Mouse (Mus musculus): ENCODE results near the gene Ccdc91.

The Ccdc91 gene

GRCm38 (mm10) chr6:147475727-147476613, at the start of gene Ccdc91:
Gene Ccdc91, plus strand, starts transcription at chr6:147475828.
- DNase-seq (ENCODE audit: low spot score in 2 of 2) = peak; percentile 91

GRCm38 (mm10) chr6:147426927-147427487, 48.6 kb upstream of the Ccdc91 start:
- no peak for DNase-seq (ENCODE audit: low spot score in 2 of 2)

GRCm38 (mm10) chr6:147455775-147456174, 19.9 kb upstream of the Ccdc91 start:
- DNase-seq (ENCODE audit: low spot score in 2 of 2) = peak in 1 of 2 experiments; percentile 7

- DNase-seq (ENCODE audit: low spot score in 2 of 2) = no peak
Measured at GRCm38 (mm10) chr6:147458637-147459301, 16.9 kb upstream of the Ccdc91 start.

GRCm38 (mm10) chr6:147470016-147470415, 5.6 kb upstream of the Ccdc91 start:
- DNase-seq (ENCODE audit: low spot score in 2 of 2) = no peak

GRCm38 (mm10) chr6:147481141-147481540, 5.5 kb downstream of the Ccdc91 start:
- DNase-seq (ENCODE audit: low spot score in 2 of 2) = no peak

- no peak for DNase-seq (ENCODE audit: low spot score in 2 of 2)
Measured at GRCm38 (mm10) chr6:147490120-147490519, 14.5 kb downstream of the Ccdc91 start.

- DNase-seq (ENCODE audit: low spot score in 2 of 2) = no peak
Measured at GRCm38 (mm10) chr6:147492551-147492950, 16.9 kb downstream of the Ccdc91 start.

- DNase-seq (ENCODE audit: low spot score in 2 of 2) = no peak
Measured at GRCm38 (mm10) chr6:147501439-147501838, 25.8 kb downstream of the Ccdc91 start.

- no peak for DNase-seq (ENCODE audit: low spot score in 2 of 2)
Measured at GRCm38 (mm10) chr6:147506074-147506473, 30.4 kb downstream of the Ccdc91 start.

GRCm38 (mm10) chr6:147506496-147506895, 30.9 kb downstream of the Ccdc91 start:
- no peak for DNase-seq (ENCODE audit: low spot score in 2 of 2)

- no peak for DNase-seq (ENCODE audit: low spot score in 2 of 2)
Measured at GRCm38 (mm10) chr6:147507186-147507585, 31.6 kb downstream of the Ccdc91 start.

GRCm38 (mm10) chr6:147510516-147510915, 34.9 kb downstream of the Ccdc91 start:
- DNase-seq (ENCODE audit: low spot score in 2 of 2) = no peak

- DNase-seq (ENCODE audit: low spot score in 2 of 2) = no peak
Measured at GRCm38 (mm10) chr6:147517909-147518308, 42.3 kb downstream of the Ccdc91 start.

- DNase-seq (ENCODE audit: low spot score in 2 of 2) = no peak
Measured at GRCm38 (mm10) chr6:147525236-147525635, 49.6 kb downstream of the Ccdc91 start.

GRCm38 (mm10) chr6:147534971-147535370, 59.3 kb downstream of the Ccdc91 start:
- DNase-seq (ENCODE audit: low spot score in 2 of 2) = no peak

GRCm38 (mm10) chr6:147538236-147538635, 62.6 kb downstream of the Ccdc91 start:
- no peak for DNase-seq (ENCODE audit: low spot score in 2 of 2)

GRCm38 (mm10) chr6:147539056-147539600, 63.5 kb downstream of the Ccdc91 start:
- DNase-seq (ENCODE audit: low spot score in 2 of 2) = no peak

- DNase-seq (ENCODE audit: low spot score in 2 of 2) = no peak
Measured at GRCm38 (mm10) chr6:147540942-147541341, 65.3 kb downstream of the Ccdc91 start.

GRCm38 (mm10) chr6:147555591-147555990, 80.0 kb downstream of the Ccdc91 start:
- DNase-seq (ENCODE audit: low spot score in 2 of 2) = no peak

GRCm38 (mm10) chr6:147559316-147559715, 83.7 kb downstream of the Ccdc91 start:
- DNase-seq (ENCODE audit: low spot score in 2 of 2) = no peak

GRCm38 (mm10) chr6:147560436-147560835, 84.8 kb downstream of the Ccdc91 start:
- DNase-seq (ENCODE audit: low spot score in 2 of 2) = no peak
